Mouse (Mus musculus) C2C12 (cell line): ENCODE measurements around the gene Slc13a3.

Experiments
- CEBPB ChIP-seq: IDR thresholded peaks from one replicate; pipeline ENCODE4 v1.6.1; 2011; ENCODE audit warnings: low read depth, mild to moderate bottlenecking, control low read depth, moderate library complexity
- CTCF ChIP-seq: IDR thresholded peaks from one replicate; pipeline ENCODE4 v1.5.1; 2011; ENCODE audit not compliant: control insufficient read depth, insufficient read depth, insufficient read length
- MAX ChIP-seq: IDR thresholded peaks from one replicate; pipeline ENCODE4 v1.6.1; 2011; ENCODE audit warnings: mild to moderate bottlenecking, control low read depth
- MYOG ChIP-seq: IDR thresholded peaks from one replicate; pipeline ENCODE4 v1.6.1; 2011; ENCODE audit not compliant: control insufficient read depth, insufficient read length; ENCODE audit errors: extremely low read depth
- USF1 ChIP-seq: IDR thresholded peaks from one replicate; pipeline ENCODE4 v1.6.1; 2011; ENCODE audit warnings: low read depth, mild to moderate bottlenecking, control low read depth, moderate library complexity

DNA sequence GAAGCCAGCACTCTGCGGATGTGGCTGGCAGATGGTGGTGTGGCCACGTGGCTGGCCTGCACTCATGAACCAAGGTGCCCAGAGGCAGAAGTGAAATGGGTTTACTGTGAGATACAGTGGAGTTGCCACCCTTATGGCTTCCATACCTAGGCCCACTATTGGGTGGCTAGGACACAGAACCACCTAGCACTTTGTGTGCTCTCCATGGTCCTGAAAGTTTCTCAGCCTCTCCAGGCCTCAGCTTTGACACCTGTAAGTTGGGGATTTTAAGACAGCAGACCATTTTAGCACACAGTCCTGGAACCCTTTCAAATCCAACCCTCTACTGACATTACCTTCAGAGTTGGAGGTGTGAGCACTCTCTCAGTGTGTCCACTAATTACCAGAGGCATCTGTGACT is 16.3 kb downstream of the Slc13a3 start:
- TF ChIP-seq USF1 (no peak), CEBPB (no peak), CTCF (no peak), MAX (no peak), MYOG (no peak)
